Mouse (Mus musculus): ENCODE measurements at regions not wholly inside any gene's neighbourhood (a gene's known extent, or its start where the extent isn't known, plus 50 kb on each side); places are given as distances from the start of the nearest gene placed in this dataset.

- no peaks in the 10 kb centered on the region for H3K9me3 ChIP-seq (replicated peaks)
- H3K4me3 ChIP-seq (replicated peaks): no peak overlapping the region
- no peak overlapping the region for H3K9ac ChIP-seq
- no peaks in the 10 kb centered on the region; the same call in 1 of the 2 replicates for H3K27me3 ChIP-seq
- no peaks in the 10 kb centered on the region for H3K36me3 ChIP-seq
- peaks cover 7% of the 10 kb centered on the region; the same call in 1 of the 2 replicates for H3K4me1 ChIP-seq
- no peak overlapping the region for H3K4me2 ChIP-seq
- 71% methylated on average over 7 of the region's 7 CpGs for WGBS
- ATAC-seq (replicated peaks; ENCODE audit: low FRiP score): no peak
- H3K27ac ChIP-seq: no peak overlapping the region
Measured at GRCm38 (mm10) chr17:49223212-49223611, 204.9 kb upstream of the Mocs1 start.

DNA sequence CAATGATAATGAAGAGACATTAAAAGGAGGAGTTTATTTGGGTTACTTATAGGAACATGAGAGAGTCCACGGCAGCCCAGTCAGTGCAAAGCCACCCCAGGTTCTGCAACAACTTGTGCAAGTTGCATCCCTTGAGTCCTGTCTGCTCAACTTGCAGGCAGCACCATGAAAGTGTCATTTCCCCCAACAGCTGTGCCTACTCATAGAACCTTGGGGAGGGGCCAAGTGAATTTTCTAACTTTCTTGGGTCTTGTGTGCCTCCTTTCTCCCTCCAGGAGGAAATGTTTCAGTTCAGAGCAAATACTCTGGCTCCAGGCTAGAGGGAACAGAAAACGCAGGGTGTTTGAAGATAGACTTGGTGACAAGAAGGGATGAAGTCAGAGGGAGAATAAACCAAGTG, 204.5 kb upstream of the Mocs1 start:
- no peaks in the 10 kb centered on the region for H3K36me3 ChIP-seq
- no peak for ATAC-seq (replicated peaks; ENCODE audit: low FRiP score)
- no peaks in the 10 kb centered on the region for H3K9me3 ChIP-seq (replicated peaks)
- WGBS: 72% methylated on average over 2 of the region's 2 CpGs
- 0 out of 2 replicates have a peak overlapping the region, but pooled peaks have one; percentile 7 for H3K27ac ChIP-seq
- peaks cover 7% of the 10 kb centered on the region; the same call in 1 of the 2 replicates for H3K4me1 ChIP-seq
- no peak overlapping the region for H3K4me2 ChIP-seq
- H3K9ac ChIP-seq: no peak overlapping the region
- no peak overlapping the region for H3K4me3 ChIP-seq (replicated peaks)
- no peaks in the 10 kb centered on the region; the same call in 1 of the 2 replicates for H3K27me3 ChIP-seq

DNA sequence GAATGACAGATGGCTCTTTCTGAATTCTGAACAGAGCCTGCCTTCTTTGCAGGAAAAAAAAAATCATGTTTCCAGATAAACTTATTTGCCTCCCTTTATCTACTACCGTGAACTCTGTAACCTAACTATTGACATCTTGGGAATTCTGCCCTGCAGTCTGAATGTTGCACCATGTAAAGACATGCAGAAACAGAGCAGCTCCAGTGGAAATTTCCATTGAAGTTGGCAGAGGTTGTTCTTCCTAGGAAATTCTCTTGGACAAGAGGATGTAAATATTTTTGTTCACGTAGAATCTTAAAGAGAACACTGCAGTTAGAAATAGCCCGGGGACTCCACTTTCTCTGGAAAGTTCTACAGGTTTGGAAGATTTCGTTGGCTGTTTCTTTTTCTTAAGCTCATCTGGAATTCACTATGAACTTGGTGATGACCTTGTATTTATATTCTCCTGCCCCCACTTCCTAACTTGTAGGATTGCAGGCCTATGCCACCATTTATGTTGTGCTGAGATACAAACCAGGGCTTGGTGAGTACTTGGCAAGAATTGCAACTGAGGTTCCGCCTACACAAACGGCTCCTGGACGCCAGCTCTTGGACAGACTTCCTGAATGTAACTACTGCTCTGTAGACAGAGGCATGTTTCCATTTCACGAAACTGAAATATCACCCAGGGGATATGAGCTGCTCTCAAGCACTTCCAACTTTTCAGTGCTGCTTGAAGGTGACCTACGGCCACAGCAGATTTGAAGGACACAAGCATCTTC, 202.7 kb upstream of the Mocs1 start:
- Histone ChIP-seq H3K9me3 (replicated peaks) (no peaks in the 10 kb centered on the region), H3K4me3 (replicated peaks) (no peak overlapping the region), H3K4me2 (no peak overlapping the region), H3K4me1 (peaks cover 10% of the 10 kb centered on the region; the same call in 1 of the 2 replicates), H3K27me3 (no peaks in the 10 kb centered on the region; the same call in 1 of the 2 replicates), H3K9ac (no peak overlapping the region), H3K36me3 (no peaks in the 10 kb centered on the region), H3K27ac (peak overlapping the region; percentile 62)
- ATAC-seq (replicated peaks; ENCODE audit: low FRiP score): no peak
- WGBS: 56% methylated on average over 9 of the region's 9 CpGs

DNA sequence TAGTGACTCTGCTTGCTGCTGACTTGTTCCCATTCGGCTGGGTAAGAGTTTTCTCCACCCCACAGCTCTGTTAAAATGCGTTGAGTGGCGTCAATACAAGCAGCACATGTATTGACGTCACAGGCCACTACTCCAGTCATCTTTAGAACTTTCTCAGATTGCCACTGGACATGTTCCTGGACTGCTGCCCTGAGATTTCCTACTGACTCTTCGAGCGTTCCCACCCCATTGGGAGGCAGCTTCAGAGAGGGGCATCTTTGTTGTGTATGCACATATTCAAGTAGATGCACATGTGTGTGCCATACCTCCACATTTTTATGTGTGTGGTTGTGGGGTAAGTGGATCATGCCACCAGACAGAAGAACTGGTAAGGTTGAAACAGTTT, 202.2 kb upstream of the Mocs1 start:
- Histone ChIP-seq H3K36me3 (no peaks in the 10 kb centered on the region), H3K9ac (no peak overlapping the region), H3K4me1 (peaks cover 12% of the 10 kb centered on the region), H3K4me3 (replicated peaks) (no peak overlapping the region), H3K27ac (peak overlapping the region; percentile 62), H3K4me2 (no peak overlapping the region), H3K9me3 (replicated peaks) (no peaks in the 10 kb centered on the region), H3K27me3 (no peaks in the 10 kb centered on the region; the same call in 1 of the 2 replicates)
- no peak for ATAC-seq (replicated peaks; ENCODE audit: low FRiP score)
- 73% methylated on average over 6 of the region's 6 CpGs for WGBS

GRCm38 (mm10) chr17:49231287-49231686, 196.9 kb upstream of the Mocs1 start:
- peak; percentile 35; the same call in 1 of the 2 replicates for ATAC-seq (replicated peaks; ENCODE audit: low FRiP score)
- Histone ChIP-seq H3K4me1 (peaks cover 23% of the 10 kb centered on the region), H3K27me3 (no peaks in the 10 kb centered on the region; the same call in 1 of the 2 replicates), H3K36me3 (no peaks in the 10 kb centered on the region), H3K4me2 (no peak overlapping the region), H3K4me3 (replicated peaks) (no peak overlapping the region), H3K27ac (0 out of 2 replicates have a peak overlapping the region, but pooled peaks have one; percentile 20), H3K9ac (no peak overlapping the region), H3K9me3 (replicated peaks) (no peaks in the 10 kb centered on the region)
- WGBS: 33% methylated on average over 3 of the region's 3 CpGs

DNA sequence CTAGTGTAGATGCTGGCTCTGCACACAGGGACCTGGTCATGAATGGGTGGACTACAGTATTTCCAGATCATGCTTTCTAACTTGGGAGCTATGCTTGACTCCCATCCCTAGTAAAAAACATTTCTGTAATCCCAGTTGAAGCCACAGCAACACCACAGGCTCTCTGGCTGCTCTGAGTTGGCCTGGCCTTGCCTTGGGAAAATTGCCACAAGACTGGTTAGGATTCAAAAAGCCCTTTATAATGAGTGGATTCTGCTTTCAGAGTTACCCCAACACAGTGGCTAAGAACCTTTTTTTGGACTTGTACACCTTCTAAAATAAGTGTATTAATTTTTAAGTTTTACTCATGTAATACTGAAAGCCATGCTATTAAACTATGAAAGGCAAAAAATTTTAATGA, 188.1 kb upstream of the Mocs1 start:
- no peaks in the 10 kb centered on the region for H3K9me3 ChIP-seq (replicated peaks)
- peaks cover 11% of the 10 kb centered on the region; the same call in 1 of the 2 replicates for H3K4me1 ChIP-seq
- no peak for ATAC-seq (replicated peaks; ENCODE audit: low FRiP score)
- H3K4me3 ChIP-seq (replicated peaks): no peak overlapping the region
- no peaks in the 10 kb centered on the region for H3K27me3 ChIP-seq
- no peak overlapping the region for H3K9ac ChIP-seq
- no peak overlapping the region for H3K4me2 ChIP-seq
- no peak overlapping the region for H3K27ac ChIP-seq
- H3K36me3 ChIP-seq: no peaks in the 10 kb centered on the region

DNA sequence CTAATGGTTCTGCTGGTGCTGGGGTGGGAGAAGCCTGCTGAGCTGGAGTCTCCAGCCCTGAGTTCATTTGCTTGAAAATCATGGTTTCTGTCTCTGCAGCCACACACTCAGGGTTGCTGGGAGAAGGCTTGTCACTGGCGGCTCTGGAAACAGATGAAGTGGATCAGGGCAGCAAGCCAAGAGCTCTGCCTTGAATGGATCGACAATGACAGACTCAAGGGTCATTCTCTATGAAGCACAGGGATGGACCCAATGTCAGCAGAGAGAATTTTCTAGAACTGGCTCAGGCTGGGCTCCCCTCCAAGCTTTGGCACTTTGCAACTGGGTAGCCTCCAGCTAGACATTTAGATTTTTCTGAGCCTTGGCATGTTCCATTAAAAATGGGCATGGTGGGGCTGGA, 184.7 kb upstream of the Mocs1 start:
- no peaks in the 10 kb centered on the region for H3K36me3 ChIP-seq
- no peak overlapping the region for H3K4me2 ChIP-seq
- H3K27me3 ChIP-seq: no peaks in the 10 kb centered on the region
- ATAC-seq (replicated peaks; ENCODE audit: low FRiP score): peak; percentile 12; the same call in 1 of the 2 replicates
- H3K9ac ChIP-seq: no peak overlapping the region
- H3K4me1 ChIP-seq: peaks cover 20% of the 10 kb centered on the region; the same call in 1 of the 2 replicates
- H3K27ac ChIP-seq: peak overlapping the region; percentile 56
- H3K9me3 ChIP-seq (replicated peaks): no peaks in the 10 kb centered on the region
- no peak overlapping the region for H3K4me3 ChIP-seq (replicated peaks)
- WGBS: 53% methylated on average over 2 of the region's 2 CpGs

DNA sequence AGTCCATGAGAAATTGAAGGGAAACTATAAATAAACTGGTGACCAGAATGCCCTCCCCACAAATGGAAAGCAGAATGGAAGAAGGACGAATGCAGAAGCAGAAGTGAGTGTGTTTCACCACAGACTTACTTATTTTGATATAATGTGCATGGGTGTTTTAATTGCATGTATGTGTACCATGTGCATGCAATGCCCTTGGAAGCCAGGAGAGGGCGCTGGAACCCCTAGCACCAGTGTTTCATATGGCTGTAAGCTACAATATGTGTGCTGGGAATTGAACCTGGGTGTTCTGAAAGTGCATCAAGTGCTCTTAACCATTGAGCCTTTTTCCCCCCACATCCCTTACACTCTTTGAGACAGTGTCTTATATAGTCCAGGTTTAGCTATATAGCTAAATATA, 183.1 kb upstream of the Mocs1 start:
- Histone ChIP-seq H3K9me3 (replicated peaks) (no peaks in the 10 kb centered on the region), H3K36me3 (no peaks in the 10 kb centered on the region), H3K27me3 (no peaks in the 10 kb centered on the region), H3K4me3 (replicated peaks) (no peak overlapping the region), H3K4me1 (peaks cover 20% of the 10 kb centered on the region; the same call in 1 of the 2 replicates), H3K27ac (no peak overlapping the region), H3K4me2 (no peak overlapping the region), H3K9ac (no peak overlapping the region)
- 58% methylated on average over 2 of the region's 2 CpGs for WGBS
- no peak for ATAC-seq (replicated peaks; ENCODE audit: low FRiP score)

GRCm38 (mm10) chr17:49247215-49247614, 180.9 kb upstream of the Mocs1 start:
- H3K36me3 ChIP-seq: no peaks in the 10 kb centered on the region
- H3K4me3 ChIP-seq (replicated peaks): no peak overlapping the region
- peaks cover 16% of the 10 kb centered on the region; the same call in 1 of the 2 replicates for H3K4me1 ChIP-seq
- ATAC-seq (replicated peaks; ENCODE audit: low FRiP score): no peak
- H3K4me2 ChIP-seq: no peak overlapping the region
- H3K9me3 ChIP-seq (replicated peaks): no peaks in the 10 kb centered on the region
- no peak overlapping the region for H3K9ac ChIP-seq
- 0 out of 2 replicates have a peak, but pooled peaks cover 5% of the 10 kb centered on the region for H3K27me3 ChIP-seq
- peak overlapping the region; percentile 8; the same call in 1 of the 2 replicates for H3K27ac ChIP-seq
- 34% methylated on average over 17 of the region's 17 CpGs for WGBS

GRCm38 (mm10) chr17:49250726-49251537, 177.2 kb upstream of the Mocs1 start:
- Histone ChIP-seq H3K27ac (no peak overlapping the region), H3K9me3 (replicated peaks) (no peaks in the 10 kb centered on the region), H3K4me2 (no peak overlapping the region), H3K4me3 (replicated peaks) (no peak overlapping the region), H3K27me3 (0 out of 2 replicates have a peak, but pooled peaks cover 5% of the 10 kb centered on the region), H3K36me3 (no peaks in the 10 kb centered on the region), H3K9ac (no peak overlapping the region), H3K4me1 (peaks cover 12% of the 10 kb centered on the region; the same call in 1 of the 2 replicates)
- 62% methylated on average over 8 of the region's 8 CpGs for WGBS
- no peak for ATAC-seq (replicated peaks; ENCODE audit: low FRiP score)

GRCm38 (mm10) chr17:49252271-49252670, 175.9 kb upstream of the Mocs1 start:
- Histone ChIP-seq H3K9ac (no peak overlapping the region), H3K27me3 (0 out of 2 replicates have a peak, but pooled peaks cover 5% of the 10 kb centered on the region), H3K9me3 (replicated peaks) (no peaks in the 10 kb centered on the region), H3K4me3 (replicated peaks) (no peak overlapping the region), H3K36me3 (no peaks in the 10 kb centered on the region), H3K27ac (no peak overlapping the region), H3K4me1 (peaks cover 10% of the 10 kb centered on the region; the same call in 1 of the 2 replicates), H3K4me2 (no peak overlapping the region)
- ATAC-seq (replicated peaks; ENCODE audit: low FRiP score): 0 out of 2 replicates have a peak, but pooled peaks have one; percentile 34
- 49% methylated on average over 3 of the region's 3 CpGs for WGBS

- H3K27ac ChIP-seq: no peak overlapping the region
- ATAC-seq (replicated peaks; ENCODE audit: low FRiP score): no peak
- no peaks in the 10 kb centered on the region for H3K36me3 ChIP-seq
- no peaks in the 10 kb centered on the region for H3K9me3 ChIP-seq (replicated peaks)
- no peak overlapping the region for H3K4me3 ChIP-seq (replicated peaks)
- no peak overlapping the region for H3K9ac ChIP-seq
- no peaks in the 10 kb centered on the region for H3K27me3 ChIP-seq
- 0 out of 2 replicates have a peak, but pooled peaks cover 4% of the 10 kb centered on the region for H3K4me1 ChIP-seq
- no peak overlapping the region for H3K4me2 ChIP-seq
Measured at GRCm38 (mm10) chr17:49258496-49258895, 169.7 kb upstream of the Mocs1 start.

All from kidney, embryonic 15.5 days (tissue).